Mouse (Mus musculus): ENCODE measurements around the gene Mapk7.

GRCm38 (mm10) chr11:61484256-61484612, 10.0 kb downstream of the Mapk7 start:
- TF ChIP-seq CTCF (IDR thresholded peaks at IDR 0.05; ENCODE audit: insufficient read depth, low read depth, low read length) (no peak), POLR2A (IDR thresholded peaks at IDR 0.05; ENCODE audit: insufficient read depth, low read depth, low read length) (no peak)
